In the genomic region with DNA sequence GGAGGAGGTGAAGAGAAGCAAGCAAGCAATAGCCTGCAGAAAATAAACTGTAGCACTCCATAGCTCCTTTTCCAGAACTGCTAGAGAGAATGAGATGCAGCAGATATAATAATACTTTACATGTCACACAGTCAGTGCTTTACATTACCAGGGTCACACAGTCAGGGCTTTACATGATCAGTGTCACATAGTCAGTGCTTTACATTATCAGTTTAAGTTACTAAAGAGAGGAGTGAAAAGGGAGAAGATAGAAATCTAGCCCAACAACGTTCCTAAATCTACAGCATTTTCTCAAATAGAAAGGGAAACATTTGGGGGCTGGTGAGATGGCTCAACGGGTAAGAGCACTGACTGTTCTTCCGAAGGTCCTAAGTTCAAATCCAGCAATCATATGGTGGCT, we compare ENCODE assay signal across 35 mouse cellular contexts.
"Had no signal": no experiment of that assay in that cellular context is flagged by ENCODE, and none has a peak within 500 bp of the region (broad histone marks: within the 10 kb centered on the region; RNA-seq: fewer than 3 reads in every experiment).

No protein-coding gene starts in this region.

- H3K9ac ChIP-seq: heart, embryonic 12.5 days; heart, embryonic 13.5 days; heart, embryonic 15.5 days; hindbrain, embryonic 12.5 days; hindbrain, embryonic 13.5 days; hindbrain, embryonic 14.5 days; hindbrain, embryonic 15.5 days; intestine, embryonic 15.5 days; kidney, embryonic 15.5 days had no signal

- H3K27ac ChIP-seq: heart, embryonic 10.5 days; heart, embryonic 13.5 days; heart, embryonic 15.5 days; hindbrain, embryonic 10.5 days; hindbrain, embryonic 12.5 days; hindbrain, embryonic 13.5 days; hindbrain, embryonic 14.5 days; hindbrain, embryonic 15.5 days; hindbrain, postnatal 0 days; intestine, embryonic 15.5 days; kidney, embryonic 15.5 days; kidney, postnatal 0 days; layer of hippocampus, adult 2 months; left cerebral cortex, adult 2 months had no signal

- H3K4me2 ChIP-seq: heart, embryonic 11.5 days; heart, embryonic 12.5 days; heart, embryonic 13.5 days; heart, embryonic 15.5 days; hindbrain, embryonic 12.5 days; hindbrain, embryonic 13.5 days; hindbrain, embryonic 14.5 days; hindbrain, embryonic 15.5 days; intestine, embryonic 15.5 days; kidney, embryonic 15.5 days had no signal

- ATAC-seq: hindbrain, embryonic 16.5 days; hindbrain, postnatal 0 days; inflammation-experienced regulatory T-cells, adult 6 months; intestine, embryonic 15.5 days; intestine, embryonic 16.5 days; intestine, postnatal 0 days had no signal

- H3K4me1 ChIP-seq: heart, embryonic 12.5 days; heart, embryonic 13.5 days; heart, embryonic 15.5 days; hindbrain, embryonic 10.5 days; hindbrain, embryonic 12.5 days; hindbrain, embryonic 13.5 days; hindbrain, embryonic 15.5 days; intestine, embryonic 15.5 days; kidney, embryonic 15.5 days had no signal

- H3K27me3 ChIP-seq: heart, embryonic 12.5 days; heart, embryonic 13.5 days; heart, embryonic 15.5 days; hindbrain, embryonic 12.5 days; hindbrain, embryonic 13.5 days; hindbrain, embryonic 15.5 days; intestine, embryonic 15.5 days; kidney, embryonic 15.5 days had no signal

- H3K36me3 ChIP-seq: heart, embryonic 10.5 days; heart, embryonic 12.5 days; heart, embryonic 13.5 days; heart, embryonic 15.5 days; hindbrain, embryonic 10.5 days; hindbrain, embryonic 12.5 days; hindbrain, embryonic 13.5 days; hindbrain, embryonic 15.5 days; intestine, embryonic 15.5 days; kidney, embryonic 15.5 days had no signal

- H3K4me3 ChIP-seq: heart, embryonic 10.5 days; heart, embryonic 12.5 days; heart, embryonic 13.5 days; heart, embryonic 15.5 days; hindbrain, embryonic 10.5 days; hindbrain, embryonic 12.5 days; hindbrain, embryonic 13.5 days; hindbrain, embryonic 15.5 days; intestine, embryonic 15.5 days; kidney, embryonic 15.5 days; layer of hippocampus, adult 2 months; left cerebral cortex, adult 2 months had no signal

- H3K9me3 ChIP-seq: heart, embryonic 10.5 days; heart, embryonic 12.5 days; heart, embryonic 13.5 days; heart, embryonic 15.5 days; hindbrain, embryonic 12.5 days; hindbrain, embryonic 13.5 days; hindbrain, embryonic 15.5 days; intestine, embryonic 15.5 days; kidney, embryonic 15.5 days had no signal

- DNase-seq: heart, postnatal 10 days; heart, postnatal 14 days; heart, postnatal 36 days; kidney, adult 11 months; kidney, adult 18-20 months; kidney, adult 2 months; kidney, adult 8-10 months; kidney, adult 9 months; kidney, postnatal 10 days; kidney, postnatal 14 days; kidney, postnatal 25 days; kidney, postnatal 36 days; kidney, postnatal 4 days; layer of hippocampus, adult 9-11 months; layer of hippocampus, postnatal 36 days had no signal
